Comparison of ENCODE assay signal across 9 mouse cellular contexts in the genomic region with DNA sequence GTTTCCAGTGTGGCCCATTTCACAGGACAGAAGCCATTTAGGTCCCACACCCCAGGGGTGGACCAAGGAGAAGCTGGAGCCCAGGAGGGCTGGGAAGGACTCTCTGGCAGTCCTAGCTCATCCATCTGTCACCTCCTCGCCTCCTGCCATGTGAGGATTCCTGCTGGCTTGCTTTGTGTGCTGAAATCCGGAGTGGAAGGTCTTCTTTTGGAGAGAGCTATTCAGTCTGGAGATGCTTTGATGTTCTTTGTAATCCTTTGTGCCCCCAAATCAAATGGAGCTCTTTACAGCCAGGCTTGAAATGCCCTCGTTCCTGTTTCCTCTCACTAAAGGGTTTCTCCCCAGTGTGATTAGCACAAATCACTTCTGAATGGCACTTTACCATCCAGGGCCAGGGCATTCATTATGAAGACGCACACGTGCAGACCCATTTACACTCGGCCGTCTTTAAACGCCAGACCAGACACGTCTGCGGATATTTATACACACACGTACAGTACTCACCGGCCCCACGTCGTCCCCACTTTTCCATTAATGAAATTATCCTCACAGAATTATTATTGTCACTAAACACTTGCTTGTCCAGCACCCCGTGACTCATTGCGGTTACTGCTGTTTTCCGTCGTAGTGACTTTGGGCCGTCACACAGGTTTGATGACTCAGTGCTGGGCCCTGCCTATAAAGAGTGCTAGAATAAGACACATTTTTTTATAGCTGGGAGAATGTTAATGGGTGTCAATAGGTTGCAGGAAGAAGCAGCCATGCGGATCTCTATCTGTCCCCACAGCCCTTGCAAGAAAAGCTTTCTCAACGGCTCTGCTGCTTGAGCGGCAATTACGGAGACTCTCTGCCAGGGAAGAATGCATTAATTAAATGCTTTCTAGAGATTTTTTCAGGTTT.
A peak's percentile ranks its signal among the peaks of the same experiment; 100 is the strongest.
DNase-seq lines count a peak whose midpoint lies in the region; ATAC-seq and TF ChIP-seq lines count a peak whose summit lies in the region.
"Had no signal": no experiment of that assay in that cellular context is flagged by ENCODE, and none has a peak within 500 bp of the region (broad histone marks: within the 10 kb centered on the region; RNA-seq: fewer than 3 reads in every experiment).

No protein-coding gene starts in this region.

- ATAC-seq in embryonic facial prominence, embryonic 11.5 days (replicated peaks; ENCODE audit: insufficient number of reproducible peaks, low FRiP score, low TSS enrichment, low read depth): peak; percentile 67; the same call in 1 of the 2 replicates
- peak; percentile 53 for ATAC-seq in hindbrain, embryonic 16.5 days

- no peaks in the 10 kb centered on the region for H3K9me3 ChIP-seq in embryonic facial prominence, embryonic 11.5 days (replicated peaks; ENCODE audit: control insufficient read depth, low read length)
- no peaks in the 10 kb centered on the region for H3K9me3 ChIP-seq in hindbrain, embryonic 16.5 days (ENCODE audit: control insufficient read depth, low read length)
- H3K9me3 ChIP-seq: heart, embryonic 15.5 days had no signal

- H3K27me3 ChIP-seq in embryonic facial prominence, embryonic 11.5 days (ENCODE audit: control insufficient read depth, insufficient read depth, low read length): no peaks in the 10 kb centered on the region
- no peaks in the 10 kb centered on the region for H3K27me3 ChIP-seq in hindbrain, embryonic 16.5 days (replicated peaks; ENCODE audit: control insufficient read depth, insufficient read depth, low read length)
- H3K27me3 ChIP-seq: heart, embryonic 15.5 days had no signal

- no peak overlapping the region for H3K27ac ChIP-seq in embryonic facial prominence, embryonic 11.5 days (replicated peaks; ENCODE audit: low read depth, low read length)
- H3K27ac ChIP-seq in hindbrain, embryonic 16.5 days (ENCODE audit: low read depth, low read length): peak overlapping the region; percentile 52; the same call in 1 of the 2 replicates
- H3K27ac ChIP-seq in gastrocnemius, adult 2 months: no peak overlapping the region
- H3K27ac ChIP-seq: heart, embryonic 15.5 days; liver, embryonic 14.5 days had no signal

- TF ChIP-seq CTCF in gastrocnemius, adult 2 months (IDR thresholded peaks at IDR 0.05): no peak

- no peaks in the 10 kb centered on the region for H3K4me1 ChIP-seq in embryonic facial prominence, embryonic 11.5 days (ENCODE audit: control insufficient read depth, insufficient read depth, low read length)
- peaks cover 22% of the 10 kb centered on the region for H3K4me1 ChIP-seq in hindbrain, embryonic 16.5 days (ENCODE audit: control insufficient read depth, insufficient read depth, low read depth, low read length)
- H3K4me1 ChIP-seq: heart, embryonic 15.5 days had no signal

- H3K9ac ChIP-seq in embryonic facial prominence, embryonic 11.5 days (replicated peaks; ENCODE audit: low read length): no peak overlapping the region
- H3K9ac ChIP-seq in hindbrain, embryonic 16.5 days (ENCODE audit: low read depth, low read length): no peak overlapping the region; the same call in 1 of the 2 replicates
- H3K9ac ChIP-seq: heart, embryonic 15.5 days; liver, embryonic 14.5 days had no signal

- WGBS in embryonic facial prominence, embryonic 11.5 days: 50% methylated on average over 23 of the region's 23 CpGs
- 16% methylated on average over 23 of the region's 23 CpGs for WGBS in hindbrain, embryonic 16.5 days

- no peak overlapping the region for H3K4me2 ChIP-seq in embryonic facial prominence, embryonic 11.5 days (ENCODE audit: low read depth, low read length)
- no peak overlapping the region for H3K4me2 ChIP-seq in hindbrain, embryonic 16.5 days (ENCODE audit: low read length)
- H3K4me2 ChIP-seq: heart, embryonic 15.5 days had no signal

- H3K36me3 ChIP-seq in embryonic facial prominence, embryonic 11.5 days (replicated peaks; ENCODE audit: control insufficient read depth, insufficient read depth, low read depth, low read length): no peaks in the 10 kb centered on the region
- H3K36me3 ChIP-seq in hindbrain, embryonic 16.5 days (ENCODE audit: control insufficient read depth, insufficient read depth, low read length): no peaks in the 10 kb centered on the region
- H3K36me3 ChIP-seq: heart, embryonic 15.5 days had no signal

- peak; percentile 31 to 40 for DNase-seq in urinary bladder, adult 18-20 months (ENCODE audit: low spot score in 2 of 2)
- DNase-seq in urinary bladder, adult 2 months (ENCODE audit: low spot score): no peak
- DNase-seq in embryonic facial prominence, embryonic 11.5 days (ENCODE audit: low spot score): peak; percentile 26
- DNase-seq in ovary, postnatal 10 days (ENCODE audit: low spot score): no peak
- DNase-seq in thymus, postnatal 10 days (ENCODE audit: low spot score in 2 of 2): no peak
- no peak for DNase-seq in gastrocnemius, adult 2 months

- intact Hi-C loops in gastrocnemius, adult 2 months (cut with DNase I): no loop called here

- H3K4me3 ChIP-seq in embryonic facial prominence, embryonic 11.5 days (ENCODE audit: low read depth, low read length): no peak overlapping the region
- H3K4me3 ChIP-seq in hindbrain, embryonic 16.5 days (ENCODE audit: low read length): no peak overlapping the region
- H3K4me3 ChIP-seq in gastrocnemius, adult 2 months: no peak overlapping the region
- H3K4me3 ChIP-seq: heart, embryonic 15.5 days had no signal

Comparison
In these comparisons a context has a peak if more than half of its experiments do, and no peak if none do; other contexts are left out.
1. DNase-seq: peak in urinary bladder, adult 18-20 months (2 of 2) and embryonic facial prominence, embryonic 11.5 days (single experiment); none in urinary bladder, adult 2 months (single experiment), ovary, postnatal 10 days (single experiment), thymus, postnatal 10 days (0 of 2) and gastrocnemius, adult 2 months (single experiment).